Mouse (Mus musculus): Measurements from ENCODE around the gene Map2k7. TPM values are rescaled to one million over a fixed set of nuclear protein-coding genes. Genes with fewer than 3 reads are reported as not detected.
"Not testable (repeated sequence)": the region's sequence is repeated elsewhere in the genome, so short reads cannot be mapped to it uniquely, and the experiment has no call there.

The Map2k7 gene
- polyA plus RNA-seq, 1 experiment, result 73.2 TPM

DNA sequence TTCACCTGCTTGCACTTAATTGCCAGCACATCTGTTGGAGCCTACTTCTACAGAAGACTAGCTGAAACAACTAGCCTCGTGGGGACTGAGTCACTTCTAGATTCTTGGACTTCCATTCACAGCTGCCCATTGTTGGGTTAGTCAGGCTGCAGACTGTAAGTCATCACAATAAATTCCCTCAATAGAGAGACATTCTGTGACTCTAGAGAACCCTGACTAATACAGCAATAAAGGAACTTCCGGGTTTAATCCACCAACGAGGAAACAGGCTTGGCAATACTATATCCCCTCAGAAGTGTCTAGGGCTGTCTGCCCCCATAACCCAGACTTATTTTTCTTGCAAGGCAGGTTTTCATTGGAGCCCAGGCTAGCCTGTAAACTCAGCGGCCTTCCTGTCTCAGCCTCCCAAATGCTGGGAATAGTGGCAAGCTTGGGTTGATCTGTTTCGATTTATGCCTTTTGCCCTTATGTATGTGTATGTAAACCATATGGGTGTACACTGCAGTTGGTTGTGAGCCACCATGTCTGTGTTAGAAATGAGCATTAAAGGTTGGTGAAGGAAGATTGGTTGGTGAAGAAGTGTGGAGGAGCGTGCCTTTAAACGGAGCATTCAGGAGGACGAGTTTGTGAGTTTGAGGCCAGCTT, 13.7 kb downstream of the Map2k7 start:
- whole genome bisulfite sequencing, result 47% methylated on average over 8 of the region's 8 CpGs

DNA sequence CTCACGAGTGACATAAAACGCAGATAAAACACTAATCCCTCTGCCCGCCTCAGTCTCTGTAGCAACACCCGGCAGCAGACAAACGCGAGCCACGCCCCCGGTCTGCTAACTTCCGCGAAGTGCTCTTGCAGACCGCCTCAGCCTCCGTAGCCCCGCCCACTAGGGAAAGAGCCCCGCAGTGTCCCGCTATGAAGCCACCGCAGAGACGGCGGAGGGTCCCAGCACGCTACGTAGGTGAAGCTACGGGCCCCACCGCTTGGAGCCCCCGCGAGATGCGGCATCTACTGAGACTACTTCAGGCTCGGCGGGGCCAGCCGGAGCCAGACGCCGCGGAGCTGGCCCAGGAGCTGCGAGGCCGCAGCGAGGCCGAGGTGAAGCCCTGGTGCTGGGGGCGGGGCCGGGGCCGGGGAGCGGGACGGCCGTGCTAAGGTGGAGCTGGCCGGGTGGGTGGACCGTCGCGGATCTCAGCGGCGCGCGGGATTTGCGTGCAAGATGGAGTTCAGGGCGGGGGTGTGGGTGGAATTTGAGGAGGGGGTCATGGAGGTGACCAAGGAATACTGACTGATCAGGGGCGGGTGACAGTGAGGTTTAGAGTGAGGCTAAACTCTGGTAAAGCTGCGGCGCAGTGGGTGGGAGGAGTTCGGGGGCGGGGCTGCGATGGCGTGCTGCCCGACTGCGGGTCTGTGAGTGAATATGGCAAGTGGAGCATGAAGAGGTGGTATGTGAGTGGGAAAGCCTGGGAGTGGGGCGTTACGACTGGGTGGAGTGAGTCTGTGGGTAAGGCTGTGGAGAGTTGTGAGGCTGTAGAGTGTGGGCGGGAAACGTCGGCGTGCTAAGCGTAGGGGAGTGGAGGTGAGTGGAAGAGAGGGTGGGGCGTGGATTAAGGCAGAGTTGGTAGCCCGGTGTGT, 14.6 kb downstream of the Map2k7 start, which contains the start of gene Snapc2:
Snapc2 (plus strand) TSS at position 147 of the 908 bp plus-strand sequence.
- TF ChIP-seq CTCF (IDR thresholded peaks at IDR 0.05; ENCODE audit: borderline replicate concordance, control insufficient read depth, extremely low read depth, insufficient read depth, low read length, poor library complexity), result no peak
- TF ChIP-seq POLR2A (IDR thresholded peaks at IDR 0.05; ENCODE audit: control insufficient read depth, extremely low read depth, insufficient read depth, low read length, poor library complexity), result no peak
- no peak within 1 kb of the TSS for H3K27ac ChIP-seq (ENCODE audit: control insufficient read depth, insufficient read depth, low read length)
- DNase-seq, result peak; percentile 97
- peaks cover 8% of the 10 kb centered on the region for H3K4me1 ChIP-seq (replicated peaks; ENCODE audit: control insufficient read depth, insufficient read depth, low read length)
- 1% methylated on average over 69 of the region's 69 CpGs for WGBS
- H3K4me3 ChIP-seq (ENCODE audit: control insufficient read depth, insufficient read depth, low read length), result peak within 1 kb of the TSS; percentile 95
- no peaks in the 10 kb centered on the region for H3K36me3 ChIP-seq (ENCODE audit: control insufficient read depth, insufficient read depth, low read length)
- H3K27me3 ChIP-seq (ENCODE audit: control insufficient read depth, insufficient read depth, low read length), result no peaks in the 10 kb centered on the region

More for the DNA sequence above, 13.7 kb downstream of the Map2k7 start:
- Histone ChIP-seq H3K36me3 (ENCODE audit: control insufficient read depth, insufficient read depth, low read length) (0 out of 2 replicates have a peak, but pooled peaks cover 1% of the 10 kb centered on the region), H3K27ac (ENCODE audit: control insufficient read depth, insufficient read depth, low read length) (no peak overlapping the region), H3K27me3 (ENCODE audit: control insufficient read depth, insufficient read depth, low read length) (no peaks in the 10 kb centered on the region), H3K4me3 (ENCODE audit: control insufficient read depth, insufficient read depth, low read length) (no peak overlapping the region), H3K4me1 (replicated peaks; ENCODE audit: control insufficient read depth, insufficient read depth, low read length) (peaks cover 8% of the 10 kb centered on the region)
- no peak for DNase-seq
- TF ChIP-seq POLR2A (IDR thresholded peaks at IDR 0.05; ENCODE audit: control insufficient read depth, extremely low read depth, insufficient read depth, low read length, poor library complexity) (no peak), CTCF (IDR thresholded peaks at IDR 0.05; ENCODE audit: borderline replicate concordance, control insufficient read depth, extremely low read depth, insufficient read depth, low read length, poor library complexity) (no peak)

- H3K27me3 ChIP-seq (ENCODE audit: control insufficient read depth, insufficient read depth, low read length), result no peaks in the 10 kb centered on the region
- H3K4me3 ChIP-seq (ENCODE audit: control insufficient read depth, insufficient read depth, low read length), result no peak overlapping the region
- peaks cover 8% of the 10 kb centered on the region for H3K4me1 ChIP-seq (replicated peaks; ENCODE audit: control insufficient read depth, insufficient read depth, low read length)
- no peak overlapping the region for H3K27ac ChIP-seq (ENCODE audit: control insufficient read depth, insufficient read depth, low read length)
- DNase-seq, result no peak
- 79% methylated on average over 6 of the region's 6 CpGs for WGBS
- H3K36me3 ChIP-seq (ENCODE audit: control insufficient read depth, insufficient read depth, low read length), result no peaks in the 10 kb centered on the region
- TF ChIP-seq POLR2A (IDR thresholded peaks at IDR 0.05; ENCODE audit: control insufficient read depth, extremely low read depth, insufficient read depth, low read length, poor library complexity) (no peak), CTCF (IDR thresholded peaks at IDR 0.05; ENCODE audit: borderline replicate concordance, control insufficient read depth, extremely low read depth, insufficient read depth, low read length, poor library complexity) (no peak)
These were observed 15.5 kb downstream of the Map2k7 start for GRCm38 (mm10) chr8:4254001-4254400.

- not testable (repeated sequence) for H3K36me3 ChIP-seq (ENCODE audit: control insufficient read depth, insufficient read depth, low read length); DNase-seq; H3K27me3 ChIP-seq (ENCODE audit: control insufficient read depth, insufficient read depth, low read length); H3K27ac ChIP-seq (ENCODE audit: control insufficient read depth, insufficient read depth, low read length); H3K4me3 ChIP-seq (ENCODE audit: control insufficient read depth, insufficient read depth, low read length)
- peaks cover 12% of the 10 kb centered on the region for H3K4me1 ChIP-seq (replicated peaks; ENCODE audit: control insufficient read depth, insufficient read depth, low read length)
- WGBS, result 95% methylated on average over 7 of the region's 7 CpGs
These were observed 16.9 kb downstream of the Map2k7 start for GRCm38 (mm10) chr8:4255471-4255870.

GRCm38 (mm10) chr8:4256911-4257310, 18.4 kb downstream of the Map2k7 start:
- H3K36me3 ChIP-seq (ENCODE audit: control insufficient read depth, insufficient read depth, low read length), result no peaks in the 10 kb centered on the region
- no peak overlapping the region for H3K27ac ChIP-seq (ENCODE audit: control insufficient read depth, insufficient read depth, low read length)
- H3K4me3 ChIP-seq (ENCODE audit: control insufficient read depth, insufficient read depth, low read length), result no peak overlapping the region
- H3K27me3 ChIP-seq (ENCODE audit: control insufficient read depth, insufficient read depth, low read length), result no peaks in the 10 kb centered on the region
- WGBS, result 78% methylated on average over 4 of the region's 4 CpGs
- no peak for DNase-seq
- peaks cover 12% of the 10 kb centered on the region for H3K4me1 ChIP-seq (replicated peaks; ENCODE audit: control insufficient read depth, insufficient read depth, low read length)
- no peak for TF ChIP-seq POLR2A (IDR thresholded peaks at IDR 0.05; ENCODE audit: control insufficient read depth, extremely low read depth, insufficient read depth, low read length, poor library complexity)
- no peak for TF ChIP-seq CTCF (IDR thresholded peaks at IDR 0.05; ENCODE audit: borderline replicate concordance, control insufficient read depth, extremely low read depth, insufficient read depth, low read length, poor library complexity)

GRCm38 (mm10) chr8:4257350-4257749, 18.8 kb downstream of the Map2k7 start:
- DNase-seq, result no peak

More at GRCm38 (mm10) chr8:4257350-4257749, 18.8 kb downstream of the Map2k7 start:
- 88% methylated on average over 4 of the region's 4 CpGs for WGBS
- Histone ChIP-seq H3K36me3 (ENCODE audit: control insufficient read depth, insufficient read depth, low read length) (no peaks in the 10 kb centered on the region), H3K27me3 (ENCODE audit: control insufficient read depth, insufficient read depth, low read length) (no peaks in the 10 kb centered on the region), H3K4me1 (replicated peaks; ENCODE audit: control insufficient read depth, insufficient read depth, low read length) (peaks cover 11% of the 10 kb centered on the region), H3K4me3 (ENCODE audit: control insufficient read depth, insufficient read depth, low read length) (no peak overlapping the region), H3K27ac (ENCODE audit: control insufficient read depth, insufficient read depth, low read length) (no peak overlapping the region)
- TF ChIP-seq POLR2A (IDR thresholded peaks at IDR 0.05; ENCODE audit: control insufficient read depth, extremely low read depth, insufficient read depth, low read length, poor library complexity), result no peak
- no peak for TF ChIP-seq CTCF (IDR thresholded peaks at IDR 0.05; ENCODE audit: borderline replicate concordance, control insufficient read depth, extremely low read depth, insufficient read depth, low read length, poor library complexity)

Data from thymus, adult 2 months (tissue).